Mouse (Mus musculus) layer of hippocampus, adult 9-11 months (tissue): ENCODE measurements around the gene Ttc7b.

ENCODE experiments used
- DNase-seq: peaks from one replicate; pipeline ENCODE4 v3.0.0; 2022

The Ttc7b gene

DNA sequence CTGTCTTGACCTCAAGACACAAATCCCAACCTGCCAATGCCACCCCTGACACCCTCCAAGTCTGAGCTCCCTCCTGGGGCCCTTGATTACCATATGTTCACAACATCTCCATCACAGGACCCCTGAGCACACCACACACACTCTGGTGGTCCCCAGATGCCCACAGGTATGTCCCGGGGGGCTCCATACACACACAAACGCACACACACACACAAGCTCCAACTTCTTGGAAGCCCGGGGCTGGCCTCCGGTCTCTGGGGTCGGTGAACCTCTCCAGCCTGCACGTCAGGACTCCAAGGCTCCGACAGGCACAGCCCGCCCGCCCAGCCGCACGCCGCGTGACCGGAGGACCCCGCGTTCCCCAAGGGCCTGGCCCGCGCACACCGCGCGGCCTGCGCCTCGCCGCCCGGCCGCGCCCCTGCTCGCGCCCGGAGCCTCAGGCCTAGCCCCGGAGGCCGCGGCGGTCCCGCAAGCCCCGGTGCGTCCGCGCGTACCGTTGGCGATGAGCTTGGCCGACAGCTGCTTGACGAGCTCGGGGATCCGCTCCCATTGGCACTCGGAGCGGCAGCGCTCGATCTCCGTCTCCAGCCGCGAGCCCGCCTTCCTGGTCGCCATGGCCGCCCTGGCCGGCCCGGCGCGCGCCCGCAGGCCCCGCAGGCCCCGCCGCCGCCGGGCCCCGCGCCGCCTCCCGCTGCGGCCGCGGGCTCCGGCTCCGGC is 391 bp downstream of the Ttc7b start:
- no peak for DNase-seq

DNA sequence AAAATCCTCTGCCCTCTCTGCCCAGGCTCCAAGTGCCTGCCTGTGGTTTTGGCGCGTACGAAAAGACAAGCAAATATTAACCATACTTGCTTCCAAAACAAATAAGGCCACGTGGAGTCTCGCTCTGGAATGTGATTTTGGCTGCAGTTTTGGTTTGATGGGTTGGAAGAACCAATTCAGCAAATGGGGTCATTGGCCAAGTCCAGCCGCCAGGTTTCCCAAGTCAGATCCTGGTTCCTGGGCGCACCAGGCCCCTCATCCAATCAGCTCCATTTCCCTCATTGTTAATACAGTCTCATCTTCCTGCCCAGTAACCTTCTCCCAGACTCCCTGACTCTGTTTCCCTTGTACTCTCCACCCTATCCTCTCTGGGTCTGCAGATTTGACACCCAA is 946 bp downstream of the Ttc7b start:
- DNase-seq, result no peak

DNA sequence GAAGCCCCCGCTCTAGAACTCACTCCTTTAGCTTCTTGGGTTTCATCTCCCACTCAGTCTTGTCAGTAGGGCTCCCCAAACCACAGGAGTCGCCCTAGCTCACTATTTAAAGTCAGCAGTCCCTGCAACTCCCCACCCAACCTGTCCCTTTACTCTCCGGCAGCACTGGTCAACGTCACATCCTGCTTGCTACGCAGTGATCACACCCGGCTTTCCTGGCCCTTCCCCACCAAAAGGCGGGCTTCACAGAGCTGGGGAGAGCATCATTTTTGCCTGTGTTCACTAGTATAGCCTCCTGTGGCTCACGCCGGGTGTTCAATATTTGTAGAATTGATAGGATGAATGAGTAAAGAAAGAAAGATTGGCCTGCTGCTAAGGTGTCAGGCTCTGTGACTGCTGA is 3.3 kb downstream of the Ttc7b start:
- DNase-seq, result no peak

DNA sequence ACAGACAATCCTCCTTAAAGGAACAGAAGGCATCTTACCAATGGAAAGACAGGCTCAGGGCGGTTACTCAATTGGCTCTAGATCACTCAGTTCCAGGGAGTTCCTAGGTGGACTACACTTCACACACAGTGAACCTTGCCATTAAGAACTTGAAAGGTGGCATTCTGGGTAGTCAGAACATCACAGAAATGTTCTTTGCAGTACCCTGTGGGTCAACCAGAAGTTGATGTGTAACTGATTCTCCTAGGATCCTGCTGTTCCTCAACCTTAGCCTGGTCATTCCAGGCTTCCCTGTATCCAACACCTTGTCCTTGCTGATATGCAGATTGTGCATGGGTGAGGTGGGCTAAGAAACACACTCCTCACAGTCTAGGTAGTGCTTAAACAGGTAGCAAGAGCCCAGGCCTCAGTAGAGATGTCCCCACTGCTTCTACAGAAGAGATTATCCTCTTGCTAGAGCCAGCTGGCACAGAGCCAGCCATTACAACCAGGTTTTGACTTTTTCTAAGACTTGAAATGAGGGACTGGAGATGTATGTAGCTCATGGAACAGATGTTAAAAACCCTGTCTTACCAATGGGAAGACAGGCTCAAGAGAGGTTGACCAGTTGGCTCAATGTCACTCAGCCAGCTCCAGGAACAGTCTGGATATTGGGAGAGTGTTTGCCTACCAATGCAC is 4.3 kb downstream of the Ttc7b start:
- no peak for DNase-seq

DNA sequence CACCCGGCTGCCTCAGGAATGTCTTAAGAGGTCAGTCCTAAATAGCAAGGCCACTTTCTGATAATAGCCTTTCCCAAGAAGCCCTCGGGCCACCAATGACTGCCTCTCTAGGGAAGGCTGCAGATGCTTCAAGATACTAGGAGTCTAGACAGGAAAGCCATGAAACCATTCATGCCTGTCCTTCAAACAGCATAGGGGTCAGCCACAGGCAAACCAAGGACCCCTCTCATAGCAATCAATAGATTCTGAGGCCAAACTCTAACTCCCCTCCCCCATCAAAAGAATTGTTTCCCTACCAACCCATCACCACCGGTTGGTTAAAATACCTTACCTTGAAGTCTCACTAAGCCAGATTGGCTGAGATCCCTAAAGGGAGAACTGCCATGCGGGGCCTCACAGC is 5.1 kb downstream of the Ttc7b start:
- no peak for DNase-seq

DNA sequence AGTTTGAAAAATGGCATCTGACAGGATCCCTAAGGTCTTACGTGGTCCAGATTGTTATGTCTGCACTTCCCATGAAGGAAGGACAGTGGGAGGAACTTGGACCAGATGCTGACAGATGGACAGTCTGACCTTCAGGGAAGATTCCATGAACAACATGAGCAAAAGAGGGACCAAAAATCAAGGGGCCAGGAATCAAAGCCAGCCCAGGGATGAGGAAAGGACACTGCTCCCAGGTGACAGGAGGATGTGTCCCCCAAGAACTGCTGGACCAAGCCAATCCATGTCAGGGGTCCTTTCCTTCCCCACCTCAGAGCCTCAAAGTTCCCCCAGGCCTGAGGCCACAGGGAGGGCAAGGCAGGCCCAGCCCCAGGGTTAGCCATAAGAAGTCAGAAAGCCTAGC is 6.0 kb downstream of the Ttc7b start:
- no peak for DNase-seq

DNA sequence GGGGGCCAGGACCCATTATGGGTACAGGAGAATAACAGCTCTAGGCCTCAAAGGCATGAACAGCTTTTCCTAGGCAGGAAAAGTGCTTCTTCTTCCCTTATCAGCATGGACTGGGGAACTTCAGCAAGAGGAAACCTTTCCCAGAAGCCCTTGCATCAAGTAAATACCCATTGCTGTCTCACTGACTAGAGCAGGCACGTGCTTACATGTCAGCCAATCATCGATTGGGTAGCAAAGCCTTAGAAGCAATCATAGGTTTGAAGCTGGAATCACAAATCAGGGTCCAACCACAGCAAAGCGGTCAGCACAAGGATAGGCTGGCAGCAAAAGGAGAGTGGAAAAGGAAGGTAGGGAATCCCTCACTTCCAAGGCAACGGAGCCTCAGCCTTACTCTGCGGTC is 7.5 kb downstream of the Ttc7b start:
- DNase-seq, result no peak

DNA sequence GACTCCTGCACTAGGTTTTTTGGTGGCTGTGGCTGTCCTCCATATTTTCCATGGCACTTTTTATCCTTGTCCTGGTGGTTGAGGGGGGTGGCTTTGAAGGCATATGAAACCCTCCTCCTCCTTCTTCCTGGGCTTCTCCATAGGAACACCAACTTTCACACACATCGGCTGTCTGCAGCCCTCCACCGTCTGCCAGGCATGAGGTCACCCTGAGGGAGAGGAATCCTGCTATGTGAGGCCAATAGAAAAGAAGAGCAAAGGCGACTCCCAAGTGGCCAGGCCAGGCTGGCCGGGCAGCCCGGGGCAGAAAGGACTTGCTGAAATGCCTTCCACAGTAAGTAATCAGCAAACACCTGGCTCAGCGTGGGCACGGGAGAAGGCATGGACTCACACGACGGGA is 8.0 kb downstream of the Ttc7b start:
- no peak for DNase-seq

DNA sequence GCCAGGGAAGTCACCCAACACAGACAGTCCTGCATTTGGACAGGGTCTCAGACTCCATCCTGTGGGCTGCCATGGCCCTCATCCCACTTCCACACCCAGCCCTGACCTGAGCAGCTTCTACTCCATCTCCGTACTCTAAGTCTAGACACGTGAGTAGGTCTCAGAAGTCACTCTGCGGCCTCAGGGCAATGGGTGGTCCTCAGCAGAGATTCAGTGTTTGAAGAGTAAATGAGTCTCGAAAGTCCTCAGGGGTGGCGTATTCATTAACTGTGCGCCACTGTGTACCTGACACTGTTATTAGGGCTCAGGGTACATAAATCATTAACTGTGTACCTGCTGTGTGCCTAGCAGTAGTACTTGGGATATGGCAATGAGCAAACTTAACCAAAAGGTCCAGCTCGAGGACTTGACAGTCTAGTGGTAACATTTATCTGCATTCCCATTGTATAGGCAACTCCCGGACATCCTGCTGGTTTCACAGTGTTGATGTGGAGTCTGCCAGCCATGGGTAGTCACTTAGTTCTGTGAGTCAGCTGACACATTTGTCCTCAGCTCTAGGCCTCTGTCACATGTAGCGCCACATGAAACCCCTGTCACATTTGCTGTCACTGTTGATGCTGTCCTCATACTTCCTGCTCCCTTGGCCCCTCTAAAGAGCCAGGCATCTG is 10.9 kb downstream of the Ttc7b start:
- no peak for DNase-seq

DNA sequence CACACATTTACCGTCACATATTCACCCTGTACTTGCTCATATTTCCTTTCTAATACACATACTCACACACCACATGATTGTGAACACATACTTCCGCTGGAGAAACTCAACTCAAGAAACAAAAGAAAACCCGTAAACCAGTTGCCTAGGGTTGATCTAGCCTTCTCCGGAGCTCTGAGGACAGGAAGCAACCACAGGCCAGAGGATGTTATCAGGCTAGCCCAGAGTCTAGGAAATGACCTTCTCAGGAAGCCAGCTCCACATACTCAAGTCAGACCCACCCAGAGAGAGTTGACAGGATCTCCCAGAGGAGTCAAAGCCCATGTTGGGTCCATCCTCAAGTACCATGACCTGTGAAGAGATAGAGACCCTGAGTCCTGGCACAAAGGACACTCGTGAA is 12.0 kb downstream of the Ttc7b start:
- DNase-seq, result no peak

DNA sequence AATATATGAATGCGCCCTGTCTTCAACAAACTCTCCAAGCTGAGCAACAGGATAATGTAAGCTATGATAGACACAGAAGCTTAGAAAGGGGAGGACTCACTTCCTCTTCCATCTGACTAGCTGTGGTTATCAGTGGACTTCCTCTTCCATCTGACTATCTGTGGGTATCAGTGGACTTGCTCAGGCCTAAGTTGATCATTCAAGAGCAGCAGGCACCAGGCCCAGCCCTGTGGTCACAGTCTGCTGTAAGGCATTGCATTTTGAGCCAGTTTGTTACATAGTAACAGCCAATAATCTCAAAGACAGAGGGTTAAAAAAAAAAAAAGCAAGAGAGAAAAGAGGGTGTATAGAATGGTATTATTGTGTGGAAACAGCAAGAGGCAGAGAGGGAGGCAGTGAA is 15.1 kb downstream of the Ttc7b start:
- DNase-seq, result no peak

DNA sequence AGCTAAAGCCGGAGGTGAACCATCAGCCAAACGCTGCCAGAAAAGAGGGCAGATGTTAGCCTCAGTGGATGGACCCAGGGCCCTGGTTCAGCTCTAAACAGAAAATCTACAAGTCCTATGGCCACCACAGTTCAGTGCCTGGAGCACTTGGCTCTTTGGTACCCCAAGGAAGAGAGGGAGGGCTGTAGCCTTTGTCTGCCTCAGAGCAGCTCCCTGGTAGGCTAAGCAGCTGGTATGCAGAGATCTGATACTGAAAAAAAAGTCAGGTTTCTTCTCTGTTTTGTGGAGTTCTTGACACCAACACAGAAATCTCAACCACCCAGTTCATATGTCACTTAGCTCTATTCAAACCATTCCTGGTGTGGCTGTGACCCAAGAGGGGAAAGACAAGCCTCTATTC is 16.0 kb downstream of the Ttc7b start:
- no peak for DNase-seq

DNA sequence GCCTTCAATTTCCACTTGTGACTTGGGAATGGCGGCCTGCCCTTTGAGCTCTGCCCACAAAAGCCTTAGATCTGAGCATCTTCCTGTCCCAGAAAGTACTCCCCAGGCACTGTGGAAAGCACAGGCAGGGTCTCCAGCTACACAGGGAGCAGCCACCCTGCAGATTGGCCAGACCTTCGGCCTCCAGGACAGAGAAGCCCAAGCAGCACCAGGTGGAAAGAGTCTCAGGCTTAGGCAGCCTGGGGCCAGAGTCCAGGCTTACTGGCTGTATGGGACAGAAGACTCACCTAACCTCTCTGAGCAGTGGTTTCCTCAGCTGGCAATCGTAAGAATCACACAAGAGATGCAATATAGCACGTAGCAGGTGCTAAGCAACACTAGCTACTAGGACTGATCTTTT is 17.0 kb downstream of the Ttc7b start:
- DNase-seq, result no peak

DNA sequence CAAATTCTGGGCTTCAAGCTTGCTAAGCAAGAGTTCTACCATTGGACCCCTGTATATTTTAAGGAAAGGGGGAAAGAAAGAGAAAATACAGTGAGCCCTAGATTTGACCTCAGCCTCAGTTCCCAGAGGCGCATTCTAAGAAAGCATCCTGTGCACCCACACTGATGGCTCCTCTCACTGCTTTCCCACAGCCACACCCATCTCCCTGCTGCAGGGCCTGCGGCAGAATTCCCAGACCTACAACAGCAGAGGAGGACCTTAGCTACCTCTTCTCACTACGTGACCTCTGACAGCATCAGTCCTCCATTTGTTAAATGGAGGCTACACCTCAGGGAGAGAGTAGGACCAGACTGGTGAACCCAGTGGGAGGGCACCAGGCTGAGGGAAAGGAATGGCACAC is 18.1 kb downstream of the Ttc7b start:
- DNase-seq, result no peak

DNA sequence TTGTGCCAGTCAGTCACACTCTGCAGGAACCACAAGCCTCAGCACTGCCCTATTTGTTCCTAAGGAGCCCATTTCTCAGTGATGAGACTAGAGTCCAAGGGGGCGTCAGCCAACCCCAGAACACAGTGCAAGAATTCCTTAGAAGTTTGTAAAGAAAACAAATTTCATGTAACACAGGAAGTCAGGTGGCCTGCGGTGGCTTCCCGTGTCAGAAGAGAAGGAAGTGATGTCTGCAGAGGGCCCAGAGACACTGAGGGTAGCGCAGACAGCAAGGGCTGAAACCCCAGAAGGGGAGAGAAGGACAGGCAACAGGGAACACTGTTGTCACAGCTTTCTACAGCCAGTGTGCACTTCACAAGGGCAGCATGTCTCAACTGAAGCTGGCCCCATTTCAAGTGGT is 19.4 kb downstream of the Ttc7b start:
- DNase-seq, result no peak

DNA sequence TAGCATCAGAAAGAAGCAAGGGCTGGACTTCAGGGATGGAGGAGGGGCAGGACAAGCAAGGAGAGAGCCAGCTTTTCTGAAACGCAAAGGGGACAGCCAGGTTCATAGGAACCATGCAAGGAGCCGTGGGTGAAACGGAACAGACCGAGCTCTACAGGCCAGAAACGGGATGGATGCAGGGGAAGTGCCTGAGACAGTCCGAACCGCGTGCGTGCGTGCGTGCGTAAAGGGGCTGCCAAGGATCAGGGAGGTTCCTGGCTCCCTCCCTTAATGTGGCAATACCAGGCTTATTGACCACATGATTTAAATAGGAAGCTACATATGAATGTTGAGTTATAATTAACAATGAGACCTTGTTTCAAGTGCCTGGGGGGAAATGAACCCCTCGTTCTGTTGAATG is 21.2 kb downstream of the Ttc7b start:
- DNase-seq, result no peak

DNA sequence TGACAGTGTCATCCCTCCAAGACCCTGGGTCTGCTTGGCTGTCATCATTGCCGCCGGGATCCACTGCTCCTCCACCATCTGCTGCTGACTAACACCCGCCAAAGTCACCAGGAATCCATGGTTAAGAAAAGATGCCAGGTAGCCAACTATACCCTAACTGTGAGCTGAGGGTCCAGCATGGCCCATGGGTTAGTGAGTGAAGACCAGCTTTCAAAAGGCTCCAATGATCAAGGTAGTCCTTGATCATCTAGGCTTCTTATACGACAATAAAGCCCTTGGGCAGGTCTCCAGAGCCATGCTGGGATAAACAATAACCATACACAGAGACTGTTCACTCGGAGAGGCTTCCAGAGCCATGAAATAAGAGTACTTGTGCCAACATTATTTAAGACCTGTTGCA is 22.6 kb downstream of the Ttc7b start:
- DNase-seq, result no peak

DNA sequence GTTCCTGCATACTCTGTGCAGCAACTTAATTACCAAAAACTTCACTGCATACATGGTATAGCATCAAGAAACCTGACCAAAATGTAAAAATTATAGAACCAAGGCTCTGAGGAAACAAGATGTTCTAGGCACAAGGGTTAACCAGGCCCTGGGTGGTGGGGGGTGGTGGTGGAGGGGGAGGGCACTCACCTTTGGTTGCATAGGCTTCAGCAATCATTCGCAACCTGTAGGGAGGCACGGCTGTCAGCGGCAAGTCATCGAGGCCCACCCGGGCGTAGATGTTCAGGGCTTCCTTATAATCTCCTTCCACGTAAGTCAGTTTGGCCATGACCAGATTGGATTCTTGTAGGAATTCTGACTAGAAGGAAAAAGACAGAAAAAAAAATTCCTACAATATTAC is 25.5 kb downstream of the Ttc7b start:
- no peak for DNase-seq

DNA sequence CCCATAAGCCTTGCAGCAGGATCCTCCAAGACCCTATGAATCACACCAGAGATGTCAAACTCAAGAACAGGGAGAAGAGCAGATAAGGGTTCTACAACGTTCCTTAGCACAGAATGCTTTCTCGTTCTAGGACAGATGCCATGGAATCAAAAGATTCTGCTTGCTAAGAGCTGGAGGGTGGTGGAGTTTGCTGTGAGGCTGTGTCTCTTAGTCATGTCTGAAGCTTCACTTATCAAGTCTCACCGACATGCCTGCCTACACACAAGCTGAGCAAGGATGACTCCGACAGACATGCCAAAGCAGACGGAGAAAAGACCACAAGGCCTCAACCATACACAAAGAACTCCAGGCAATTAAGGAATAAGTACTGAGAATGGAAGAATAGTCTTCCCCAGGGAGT is 27.4 kb downstream of the Ttc7b start:
- DNase-seq, result peak; percentile 80

DNA sequence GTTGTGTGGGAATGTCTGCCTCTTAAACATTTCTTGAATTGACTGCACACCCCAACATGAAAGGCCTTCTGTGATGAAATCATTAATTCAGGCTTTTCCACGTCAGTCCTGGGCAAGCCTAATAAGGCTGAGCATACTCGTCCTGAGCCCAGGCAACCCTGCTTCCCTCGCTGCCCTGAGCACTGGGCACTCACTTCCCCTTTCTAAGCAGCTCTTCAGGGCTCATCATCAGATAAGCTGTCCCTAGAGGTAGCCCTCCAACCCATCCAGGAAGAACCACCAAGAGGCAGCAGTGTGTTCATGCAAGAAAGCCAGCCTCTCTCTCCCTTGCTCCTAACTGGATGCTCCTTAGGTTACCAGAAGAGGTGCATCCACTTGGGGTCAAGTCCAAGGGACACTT is 27.9 kb downstream of the Ttc7b start:
- DNase-seq, result no peak

DNA sequence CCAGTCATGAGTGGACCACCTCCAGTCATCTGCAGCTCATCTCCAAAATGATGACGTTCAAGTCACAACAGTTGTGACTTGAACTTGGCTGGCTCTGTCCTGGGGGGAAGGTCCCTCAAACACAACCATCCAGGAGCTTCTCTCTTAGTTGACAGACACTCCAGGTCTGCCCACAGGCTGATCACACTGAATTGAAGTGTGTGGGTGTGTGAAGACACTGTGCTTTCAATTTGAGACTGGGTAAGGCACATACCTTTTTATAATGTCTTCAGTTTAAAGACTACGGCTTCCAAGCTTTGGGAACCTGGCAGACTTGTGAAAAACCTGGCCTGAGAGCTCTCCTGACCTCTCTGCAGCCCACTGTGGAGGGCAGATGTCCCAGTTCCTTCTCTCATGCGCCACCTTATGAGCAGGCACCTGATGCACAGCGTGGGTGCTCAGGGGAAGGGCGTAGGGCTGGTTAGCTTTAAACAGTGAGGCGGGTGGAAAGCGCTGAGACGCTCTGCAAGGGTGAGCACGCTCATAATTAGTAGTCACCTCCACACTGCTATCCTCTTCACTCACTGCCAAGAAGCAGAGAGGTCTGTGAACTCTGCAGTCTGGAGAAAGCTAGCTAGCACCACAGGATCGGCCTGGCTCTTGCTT is 28.5 kb downstream of the Ttc7b start:
- no peak for DNase-seq

DNA sequence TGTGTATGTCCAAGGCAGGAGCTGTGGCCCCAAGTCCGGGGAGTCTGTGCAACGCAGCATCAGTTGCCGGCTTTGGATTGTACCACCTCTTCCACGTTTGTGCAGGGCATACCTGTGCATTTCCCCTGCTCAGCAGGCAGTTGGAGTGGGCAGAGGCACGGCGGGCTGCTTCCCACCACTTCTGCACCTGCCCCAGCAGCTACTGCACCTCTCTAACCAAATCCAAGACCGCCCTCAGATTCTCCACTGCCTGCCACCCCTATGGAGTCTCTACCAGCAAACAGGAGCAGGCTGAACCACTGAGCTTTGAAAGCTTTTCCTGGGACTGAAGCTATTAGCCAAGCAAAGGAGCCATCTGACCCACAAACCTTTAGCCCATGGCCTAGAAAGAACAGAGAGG is 30.8 kb downstream of the Ttc7b start:
- no peak for DNase-seq

DNA sequence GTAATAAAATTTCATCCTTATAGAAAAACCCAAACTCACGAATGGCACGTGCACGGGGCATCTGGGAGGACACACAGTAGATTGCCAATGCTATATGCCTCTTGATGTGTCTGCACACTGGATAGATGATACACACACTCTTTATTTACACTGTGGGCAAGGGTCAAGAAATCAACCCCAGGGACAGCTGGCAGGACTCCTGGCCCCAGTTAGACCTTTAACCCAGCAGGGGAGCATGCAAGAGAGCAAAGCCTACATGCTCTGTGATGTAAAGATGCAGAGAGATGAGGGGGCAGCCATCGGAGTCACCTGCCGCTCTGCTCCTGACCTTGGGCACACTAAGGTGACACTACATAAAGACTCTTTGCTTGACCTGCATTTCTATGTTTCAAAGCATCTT is 32.3 kb downstream of the Ttc7b start:
- DNase-seq, result no peak

DNA sequence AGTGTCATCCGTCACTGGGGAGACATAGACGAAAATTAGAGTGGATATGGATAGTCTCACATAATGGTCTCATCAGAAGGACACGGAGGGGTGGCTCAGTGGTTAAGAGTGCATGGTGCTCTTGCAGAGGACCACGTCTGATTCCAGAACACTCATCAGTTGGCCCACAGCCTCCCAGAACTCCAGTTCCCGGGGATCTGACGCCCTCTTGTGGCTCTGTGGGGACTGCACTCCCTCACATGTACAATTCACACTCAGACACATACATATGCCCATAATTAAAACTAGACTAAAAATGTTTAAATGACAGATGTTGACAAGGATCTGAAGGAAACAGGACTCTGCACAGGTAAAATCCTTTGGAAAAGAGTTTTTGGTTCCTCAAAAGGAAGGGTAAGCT is 34.4 kb downstream of the Ttc7b start:
- DNase-seq, result no peak
